Comparison of ENCODE assay signal across 9 mouse cellular contexts in the genomic region with DNA sequence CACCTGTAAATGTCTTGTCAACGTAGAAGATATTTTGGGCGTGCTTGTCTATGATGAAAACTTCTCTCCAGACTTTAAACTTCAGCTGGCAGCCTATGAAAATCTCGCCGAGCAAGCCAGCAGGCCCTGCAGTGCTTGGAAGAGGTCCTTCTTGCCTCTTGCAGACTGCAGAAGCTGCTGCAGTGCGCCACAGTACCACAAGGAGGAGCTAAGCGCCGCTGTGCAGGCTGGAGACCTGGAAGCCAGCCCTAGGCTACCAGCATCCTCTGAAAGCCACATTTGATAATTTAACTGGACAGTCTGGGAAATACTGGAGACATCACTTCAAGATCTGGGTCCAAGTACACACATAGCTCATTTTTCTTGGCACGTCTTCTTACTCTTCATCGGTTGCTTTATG. TPM values are rescaled to one million over a fixed set of nuclear protein-coding genes. Genes with fewer than 3 reads are reported as not detected.
DNase-seq lines count a peak whose midpoint lies in the region; ATAC-seq and TF ChIP-seq lines count a peak whose summit lies in the region.
"Had no signal": no experiment of that assay in that cellular context is flagged by ENCODE, and none has a peak within 500 bp of the region (broad histone marks: within the 10 kb centered on the region; RNA-seq: fewer than 3 reads in every experiment).

No protein-coding gene starts in this region.

- H3K36me3 ChIP-seq in embryonic facial prominence, embryonic 11.5 days (replicated peaks; ENCODE audit: control insufficient read depth, insufficient read depth, low read depth, low read length): no peaks in the 10 kb centered on the region
- no peaks in the 10 kb centered on the region for H3K36me3 ChIP-seq in kidney, postnatal 0 days (ENCODE audit: insufficient read depth, low read length)
- no peaks in the 10 kb centered on the region for H3K36me3 ChIP-seq in liver, embryonic 14.5 days (replicated peaks; ENCODE audit: control insufficient read depth, insufficient read depth, low read depth)
- no peaks in the 10 kb centered on the region for H3K36me3 ChIP-seq in neural tube, embryonic 13.5 days
- H3K36me3 ChIP-seq: embryonic facial prominence, embryonic 13.5 days had no signal

- no peak overlapping the region for H3K4me3 ChIP-seq in embryonic facial prominence, embryonic 11.5 days (ENCODE audit: low read depth, low read length)
- no peak overlapping the region for H3K4me3 ChIP-seq in kidney, postnatal 0 days (replicated peaks; ENCODE audit: low read depth, low read length)
- no peak overlapping the region for H3K4me3 ChIP-seq in liver, embryonic 14.5 days (ENCODE audit: insufficient read depth in 1 of 2, low read depth in 2 of 2, low read length in 2 of 2)
- H3K4me3 ChIP-seq in neural tube, embryonic 13.5 days: no peak overlapping the region
- H3K4me3 ChIP-seq: embryonic facial prominence, embryonic 13.5 days had no signal

- H3K27ac ChIP-seq in embryonic facial prominence, embryonic 11.5 days (replicated peaks; ENCODE audit: low read depth, low read length): no peak overlapping the region
- no peak overlapping the region for H3K27ac ChIP-seq in kidney, postnatal 0 days
- H3K27ac ChIP-seq in liver, embryonic 14.5 days: no peak overlapping the region
- no peak overlapping the region for H3K27ac ChIP-seq in neural tube, embryonic 13.5 days (replicated peaks)
- H3K27ac ChIP-seq: embryonic facial prominence, embryonic 13.5 days had no signal

- no peak for ATAC-seq in embryonic facial prominence, embryonic 11.5 days (replicated peaks; ENCODE audit: insufficient number of reproducible peaks, low FRiP score, low TSS enrichment, low read depth)
- ATAC-seq in kidney, postnatal 0 days (replicated peaks; ENCODE audit: low FRiP score, low read depth): peak; percentile 68
- ATAC-seq in liver, embryonic 14.5 days (ENCODE audit: insufficient read depth): no peak
- ATAC-seq in neural tube, embryonic 13.5 days (ENCODE audit: low read depth): 0 out of 2 replicates have a peak, but pooled peaks have one; percentile 27

- no peak overlapping the region for H3K9ac ChIP-seq in embryonic facial prominence, embryonic 11.5 days (replicated peaks; ENCODE audit: low read length)
- H3K9ac ChIP-seq in kidney, postnatal 0 days (ENCODE audit: low read depth, low read length): no peak overlapping the region
- no peak overlapping the region for H3K9ac ChIP-seq in liver, embryonic 14.5 days (replicated peaks)
- no peak overlapping the region for H3K9ac ChIP-seq in neural tube, embryonic 13.5 days
- H3K9ac ChIP-seq: embryonic facial prominence, embryonic 13.5 days had no signal

- no peak overlapping the region for H3K4me2 ChIP-seq in embryonic facial prominence, embryonic 11.5 days (ENCODE audit: low read depth, low read length)
- no peak overlapping the region for H3K4me2 ChIP-seq in kidney, postnatal 0 days (ENCODE audit: low read length)
- H3K4me2 ChIP-seq in liver, embryonic 14.5 days (ENCODE audit: low read depth): no peak overlapping the region
- H3K4me2 ChIP-seq in neural tube, embryonic 13.5 days: no peak overlapping the region
- H3K4me2 ChIP-seq: embryonic facial prominence, embryonic 13.5 days had no signal

- peak; percentile 75 for DNase-seq in CD4-positive helper T cell, adult 2 months (ENCODE audit: low read depth, low spot score)
- peak; percentile 88 for DNase-seq in adrenal gland, postnatal 25 days
- peak; percentile 84 for DNase-seq in embryonic facial prominence, embryonic 11.5 days (ENCODE audit: low spot score)
- peak; percentile 62 for DNase-seq in heart, adult 8-10 months (ENCODE audit: low spot score)
- DNase-seq in kidney, postnatal 0 days (ENCODE audit: low spot score): peak; percentile 83
- DNase-seq in liver, embryonic 14.5 days (ENCODE audit: low read depth in 3 of 3, low spot score in 3 of 3): peak in 1 of 3 experiments; percentile 32
- DNase-seq in testis, postnatal 10 days (ENCODE audit: low spot score): peak; percentile 93

- H3K27me3 ChIP-seq in embryonic facial prominence, embryonic 11.5 days (ENCODE audit: control insufficient read depth, insufficient read depth, low read length): no peaks in the 10 kb centered on the region
- no peaks in the 10 kb centered on the region for H3K27me3 ChIP-seq in kidney, postnatal 0 days (ENCODE audit: insufficient read depth, low read length)
- H3K27me3 ChIP-seq in liver, embryonic 14.5 days (ENCODE audit: control insufficient read depth, insufficient read depth, low read length): no peaks in the 10 kb centered on the region
- H3K27me3 ChIP-seq in neural tube, embryonic 13.5 days: no peaks in the 10 kb centered on the region
- H3K27me3 ChIP-seq: embryonic facial prominence, embryonic 13.5 days had no signal

- no peaks in the 10 kb centered on the region for H3K4me1 ChIP-seq in embryonic facial prominence, embryonic 11.5 days (ENCODE audit: control insufficient read depth, insufficient read depth, low read length)
- no peaks in the 10 kb centered on the region for H3K4me1 ChIP-seq in kidney, postnatal 0 days (replicated peaks; ENCODE audit: insufficient read depth, low read length)
- H3K4me1 ChIP-seq in liver, embryonic 14.5 days (replicated peaks; ENCODE audit: control insufficient read depth in 2 of 2, insufficient read depth in 2 of 2, low read length in 1 of 2): peaks cover 0 to 3% of the 10 kb centered on the region in 2 experiments; a peak in 2 of 4 replicates
- no peaks in the 10 kb centered on the region for H3K4me1 ChIP-seq in neural tube, embryonic 13.5 days (replicated peaks)
- H3K4me1 ChIP-seq: embryonic facial prominence, embryonic 13.5 days had no signal

- no peak for TF ChIP-seq EP300 in liver, embryonic 14.5 days (IDR thresholded peaks at IDR 0.05; ENCODE audit: low read depth)

- 14% methylated on average over 9 of the region's 9 CpGs for WGBS in embryonic facial prominence, embryonic 11.5 days
- 17% methylated on average over 9 of the region's 9 CpGs for WGBS in kidney, postnatal 0 days
- WGBS in liver, embryonic 14.5 days (ENCODE audit: insufficient replicate concordance): 15% methylated on average over 9 of the region's 9 CpGs
- WGBS in neural tube, embryonic 13.5 days: 15% methylated on average over 9 of the region's 9 CpGs

- no peaks in the 10 kb centered on the region for H3K9me3 ChIP-seq in embryonic facial prominence, embryonic 11.5 days (replicated peaks; ENCODE audit: control insufficient read depth, low read length)
- H3K9me3 ChIP-seq in kidney, postnatal 0 days (replicated peaks; ENCODE audit: low read length): no peaks in the 10 kb centered on the region
- no peaks in the 10 kb centered on the region for H3K9me3 ChIP-seq in liver, embryonic 14.5 days (ENCODE audit: control insufficient read depth, low read length)
- no peaks in the 10 kb centered on the region for H3K9me3 ChIP-seq in neural tube, embryonic 13.5 days
- H3K9me3 ChIP-seq: embryonic facial prominence, embryonic 13.5 days had no signal

- TF ChIP-seq CTCF in kidney, postnatal 0 days (IDR thresholded peaks at IDR 0.05; ENCODE audit: low read depth): peak; percentile 91
- TF ChIP-seq CTCF in liver, embryonic 14.5 days (IDR thresholded peaks at IDR 0.05; ENCODE audit: low read depth): peak; percentile 91

RNA-seq across cellular contexts. Expression of a gene that starts 10.0 kb away (rescaled TPM):
- total RNA-seq in adrenal gland, postnatal 25 days (2021): 103 and 117 TPM in 2 replicates
- 83.6 and 92.1 TPM in 2 replicates for polyA plus RNA-seq in embryonic facial prominence, embryonic 11.5 days (2014; fragmentation: Nextera tagmentation; extraction: Ambion mirVana)
- total RNA-seq in heart, adult 8-10 months (2022): 100 to 1,000 TPM in 2 of 4 experiments, 10 to 100 TPM in 2; 91.8 to 102 (median 97.3) TPM
- polyA plus RNA-seq in kidney, postnatal 0 days (2015; fragmentation: Nextera tagmentation; extraction: Ambion mirVana): 64.5 and 64.7 TPM in 2 replicates
- 8.3 and 10.5 TPM in 2 replicates for polyA plus RNA-seq in liver, embryonic 14.5 days (2012; rRNA removed)
- polyA plus RNA-seq in liver, embryonic 14.5 days (2014; fragmentation: Nextera tagmentation; extraction: Ambion mirVana): 35.5 and 35.8 TPM in 2 replicates
- polyA plus RNA-seq in neural tube, embryonic 13.5 days (2015; fragmentation: Nextera tagmentation; extraction: Ambion mirVana): 104 and 119 TPM in 2 replicates

RNA-seq across cellular contexts. Expression of a gene that starts 55.5 kb away (rescaled TPM):
- 60.2 and 64.4 TPM in 2 replicates for total RNA-seq in adrenal gland, postnatal 25 days (2021)
- polyA plus RNA-seq in embryonic facial prominence, embryonic 11.5 days (2014; fragmentation: Nextera tagmentation; extraction: Ambion mirVana): 27.1 and 28.1 TPM in 2 replicates
- 10 to 100 TPM in 2 of 4 experiments, 1 to 10 TPM in 2; 6.2 to 12.5 (median 9.0) TPM for total RNA-seq in heart, adult 8-10 months (2022)
- 18.5 and 23.9 TPM in 2 replicates for polyA plus RNA-seq in kidney, postnatal 0 days (2015; fragmentation: Nextera tagmentation; extraction: Ambion mirVana)
- 7.2 and 9.6 TPM in 2 replicates for polyA plus RNA-seq in liver, embryonic 14.5 days (2012; rRNA removed)
- 19.1 and 22.4 TPM in 2 replicates for polyA plus RNA-seq in liver, embryonic 14.5 days (2014; fragmentation: Nextera tagmentation; extraction: Ambion mirVana)
- polyA plus RNA-seq in neural tube, embryonic 13.5 days (2015; fragmentation: Nextera tagmentation; extraction: Ambion mirVana): 7.3 and 8.1 TPM in 2 replicates

Comparison
In these comparisons a context has a peak if more than half of its experiments do, and no peak if none do; other contexts are left out.
1. ATAC-seq: peak in kidney, postnatal 0 days (single experiment) and neural tube, embryonic 13.5 days (single experiment); none in embryonic facial prominence, embryonic 11.5 days (single experiment) and liver, embryonic 14.5 days (single experiment).